Mouse (Mus musculus) midbrain, embryonic 13.5 days (tissue): ENCODE measurements around the gene Fyn. TPM values are rescaled to one million over a fixed set of nuclear protein-coding genes. Genes with fewer than 3 reads are reported as not detected.

ENCODE experiments used
- ATAC-seq: fragments of 200-750 bp; cut with Nextera tagmentation; 2 replicates; pipeline ENCODE4 v1.8.0; 2017; ENCODE audit warnings: mild to moderate bottlenecking, moderate TSS enrichment, moderate library complexity
- H3K27ac ChIP-seq: fragments of 300-500 bp; sonication (generic); 2 replicates; pipeline ENCODE4 v1.5.1; 2015; ENCODE audit warnings: inconsistent platforms, mild to moderate bottlenecking, moderate library complexity
- H3K27me3 ChIP-seq: fragments of 300-500 bp; sonication (generic); 2 replicates; pipeline ENCODE4 v1.6.1; 2015; ENCODE audit warnings: mild to moderate bottlenecking, inconsistent platforms
- H3K36me3 ChIP-seq: fragments of 300-500 bp; sonication (generic); 2 replicates; pipeline ENCODE4 v1.6.1; 2015; ENCODE audit warnings: mild to moderate bottlenecking, inconsistent platforms
- H3K4me1 ChIP-seq: fragments of 300-500 bp; sonication (generic); replicated peaks from 2 replicates; pipeline ENCODE4 v1.6.1; 2015; ENCODE audit warnings: inconsistent platforms
- H3K4me2 ChIP-seq: fragments of 300-500 bp; sonication (generic); replicated peaks from 2 replicates; pipeline ENCODE4 v1.6.1; 2015; ENCODE audit warnings: moderate library complexity, mild to moderate bottlenecking, inconsistent platforms
- H3K4me3 ChIP-seq: fragments of 300-500 bp; sonication (generic); replicated peaks from 2 replicates; pipeline ENCODE4 v1.5.1; 2015; ENCODE audit warnings: mild to moderate bottlenecking, inconsistent platforms
- H3K9ac ChIP-seq: fragments of 300-500 bp; sonication (generic); replicated peaks from 2 replicates; pipeline ENCODE4 v1.6.1; 2015; ENCODE audit warnings: mild to moderate bottlenecking, inconsistent platforms
- H3K9me3 ChIP-seq: fragments of 300-500 bp; sonication (generic); 2 replicates; pipeline ENCODE4 v1.6.1; 2016; ENCODE audit warnings: mild to moderate bottlenecking, inconsistent platforms
- WGBS: fragments of 180-500 bp; shearing (Covaris S2); methylation state at CpG from one replicate; pipeline ENCODE4 v1.1.7; 2015; 5-methylcytosine and 5-hydroxymethylcytosine counted together
- polyA plus RNA-seq: library from polyadenylated mRNA; unstranded; fragments of >200 nt; fragmentation: Nextera tagmentation; extraction: Ambion mirVana; gene quantifications from 2 replicates; pipeline ENCODE4 v1.2.1, GENCODE M21; 2015

The Fyn gene
- polyA plus RNA-seq, 1 experiment from 2014 or later = 64.8 TPM

GRCm38 (mm10) chr10:39534324-39535026 is 165.8 kb downstream of the Fyn start:
- H3K27ac ChIP-seq = peak overlapping the region; percentile 70
- peaks cover 37% of the 10 kb centered on the region for H3K36me3 ChIP-seq
- no peaks in the 10 kb centered on the region for H3K9me3 ChIP-seq
- peak; percentile 40 for ATAC-seq
- H3K4me1 ChIP-seq = peaks cover 68% of the 10 kb centered on the region
- 0 out of 2 replicates have a peak overlapping the region, but pooled peaks have one; percentile 8 for H3K9ac ChIP-seq
- H3K4me3 ChIP-seq = no peak overlapping the region
- no peaks in the 10 kb centered on the region for H3K27me3 ChIP-seq
- H3K4me2 ChIP-seq = no peak overlapping the region
- 62% methylated on average over 9 of the region's 9 CpGs for WGBS

- Histone ChIP-seq H3K27me3 (no peaks in the 10 kb centered on the region), H3K9ac (no peak overlapping the region), H3K4me1 (peaks cover 76% of the 10 kb centered on the region), H3K4me2 (no peak overlapping the region), H3K27ac (peak overlapping the region; percentile 70), H3K36me3 (peaks cover 30% of the 10 kb centered on the region), H3K9me3 (no peaks in the 10 kb centered on the region), H3K4me3 (no peak overlapping the region)
- ATAC-seq = peak; percentile 16
- 45% methylated on average over 3 of the region's 3 CpGs for WGBS
These were observed 166.7 kb downstream of the Fyn start for GRCm38 (mm10) chr10:39535347-39535746.

- no peaks in the 10 kb centered on the region for H3K9me3 ChIP-seq
- H3K27ac ChIP-seq = peak overlapping the region; percentile 70
- ATAC-seq = peak; percentile 40
- H3K4me2 ChIP-seq = no peak overlapping the region
- no peak overlapping the region for H3K9ac ChIP-seq
- no peak overlapping the region for H3K4me3 ChIP-seq
- H3K27me3 ChIP-seq = no peaks in the 10 kb centered on the region
- WGBS = 55% methylated on average over 11 of the region's 11 CpGs
- H3K36me3 ChIP-seq = peaks cover 30% of the 10 kb centered on the region
- H3K4me1 ChIP-seq = peaks cover 84% of the 10 kb centered on the region
These were observed 167.6 kb downstream of the Fyn start for GRCm38 (mm10) chr10:39536258-39536657.

GRCm38 (mm10) chr10:39540012-39540647 is 171.5 kb downstream of the Fyn start:
- no peak for ATAC-seq
- no peak overlapping the region for H3K4me3 ChIP-seq
- no peaks in the 10 kb centered on the region for H3K27me3 ChIP-seq
- no peak overlapping the region for H3K4me2 ChIP-seq
- WGBS = 40% methylated on average over 9 of the region's 9 CpGs
- no peaks in the 10 kb centered on the region for H3K9me3 ChIP-seq
- H3K36me3 ChIP-seq = peaks cover 19% of the 10 kb centered on the region
- peak overlapping the region; percentile 16; the same call in 1 of the 2 replicates for H3K9ac ChIP-seq
- H3K4me1 ChIP-seq = peaks cover 82% of the 10 kb centered on the region
- H3K27ac ChIP-seq = peak overlapping the region; percentile 99

- Histone ChIP-seq H3K36me3 (peaks cover 22% of the 10 kb centered on the region), H3K4me3 (no peak overlapping the region), H3K4me1 (peaks cover 81% of the 10 kb centered on the region), H3K27ac (peak overlapping the region; percentile 99), H3K9ac (peak overlapping the region; percentile 58), H3K4me2 (no peak overlapping the region), H3K9me3 (no peaks in the 10 kb centered on the region), H3K27me3 (no peaks in the 10 kb centered on the region)
- whole genome bisulfite sequencing = 4% methylated on average over 7 of the region's 7 CpGs
- peak; percentile 92 for ATAC-seq
These were observed 172.3 kb downstream of the Fyn start for GRCm38 (mm10) chr10:39540995-39541394.

GRCm38 (mm10) chr10:39541451-39541874 is 172.8 kb downstream of the Fyn start:
- 2% methylated on average over 6 of the region's 6 CpGs for WGBS

GRCm38 (mm10) chr10:39541951-39542521 is 173.4 kb downstream of the Fyn start:
- Histone ChIP-seq H3K4me3 (no peak overlapping the region), H3K4me2 (no peak overlapping the region), H3K27me3 (no peaks in the 10 kb centered on the region), H3K9ac (peak overlapping the region; percentile 58), H3K36me3 (peaks cover 17% of the 10 kb centered on the region), H3K4me1 (peaks cover 80% of the 10 kb centered on the region), H3K27ac (peak overlapping the region; percentile 99), H3K9me3 (no peaks in the 10 kb centered on the region)
- peak; percentile 55 for ATAC-seq
- WGBS = 4% methylated on average over 7 of the region's 7 CpGs

More at GRCm38 (mm10) chr10:39541451-39541874, 172.8 kb downstream of the Fyn start:
- H3K36me3 ChIP-seq = peaks cover 22% of the 10 kb centered on the region
- H3K4me2 ChIP-seq = no peak overlapping the region
- peak overlapping the region; percentile 99 for H3K27ac ChIP-seq
- H3K9ac ChIP-seq = peak overlapping the region; percentile 58
- no peaks in the 10 kb centered on the region for H3K9me3 ChIP-seq
- peak; percentile 85 for ATAC-seq
- no peaks in the 10 kb centered on the region for H3K27me3 ChIP-seq
- no peak overlapping the region for H3K4me3 ChIP-seq
- H3K4me1 ChIP-seq = peaks cover 79% of the 10 kb centered on the region

GRCm38 (mm10) chr10:39542535-39543257 is 174.0 kb downstream of the Fyn start:
- Histone ChIP-seq H3K4me1 (peaks cover 78% of the 10 kb centered on the region), H3K4me3 (no peak overlapping the region), H3K4me2 (no peak overlapping the region), H3K27me3 (no peaks in the 10 kb centered on the region), H3K27ac (peak overlapping the region; percentile 99), H3K9me3 (no peaks in the 10 kb centered on the region), H3K9ac (peak overlapping the region; percentile 58; the same call in 1 of the 2 replicates), H3K36me3 (peaks cover 11% of the 10 kb centered on the region)
- ATAC-seq = peak; percentile 16
- WGBS = 54% methylated on average over 15 of the region's 15 CpGs

GRCm38 (mm10) chr10:39543258-39543770 is 174.7 kb downstream of the Fyn start:
- Histone ChIP-seq H3K4me1 (peaks cover 75% of the 10 kb centered on the region), H3K4me3 (no peak overlapping the region)
- no peak for ATAC-seq

GRCm38 (mm10) chr10:39547369-39548074 is 178.9 kb downstream of the Fyn start:
- Histone ChIP-seq H3K4me3 (no peak overlapping the region), H3K4me1 (peaks cover 70% of the 10 kb centered on the region), H3K9ac (no peak overlapping the region), H3K4me2 (no peak overlapping the region), H3K9me3 (no peaks in the 10 kb centered on the region), H3K27ac (peak overlapping the region; percentile 45; the same call in 1 of the 2 replicates), H3K36me3 (peaks cover 15% of the 10 kb centered on the region), H3K27me3 (no peaks in the 10 kb centered on the region)
- ATAC-seq = no peak
- WGBS = 74% methylated on average over 3 of the region's 3 CpGs

More at GRCm38 (mm10) chr10:39543258-39543770, 174.7 kb downstream of the Fyn start:
- H3K4me2 ChIP-seq = no peak overlapping the region
- H3K27ac ChIP-seq = peak overlapping the region; percentile 99
- 71% methylated on average over 5 of the region's 5 CpGs for WGBS
- H3K36me3 ChIP-seq = peaks cover 10% of the 10 kb centered on the region
- H3K9ac ChIP-seq = 0 out of 2 replicates have a peak overlapping the region, but pooled peaks have one; percentile 34
- H3K27me3 ChIP-seq = no peaks in the 10 kb centered on the region
- no peaks in the 10 kb centered on the region for H3K9me3 ChIP-seq

GRCm38 (mm10) chr10:39550791-39551190 is 182.1 kb downstream of the Fyn start:
- Histone ChIP-seq H3K27ac (peak overlapping the region; percentile 97), H3K9me3 (no peaks in the 10 kb centered on the region), H3K4me1 (peaks cover 81% of the 10 kb centered on the region), H3K27me3 (no peaks in the 10 kb centered on the region), H3K36me3 (peaks cover 5% of the 10 kb centered on the region; the same call in 1 of the 2 replicates), H3K4me3 (no peak overlapping the region), H3K4me2 (no peak overlapping the region), H3K9ac (no peak overlapping the region)
- no peak for ATAC-seq
- WGBS = 83% methylated on average over 2 of the region's 2 CpGs
